In the genomic region with DNA sequence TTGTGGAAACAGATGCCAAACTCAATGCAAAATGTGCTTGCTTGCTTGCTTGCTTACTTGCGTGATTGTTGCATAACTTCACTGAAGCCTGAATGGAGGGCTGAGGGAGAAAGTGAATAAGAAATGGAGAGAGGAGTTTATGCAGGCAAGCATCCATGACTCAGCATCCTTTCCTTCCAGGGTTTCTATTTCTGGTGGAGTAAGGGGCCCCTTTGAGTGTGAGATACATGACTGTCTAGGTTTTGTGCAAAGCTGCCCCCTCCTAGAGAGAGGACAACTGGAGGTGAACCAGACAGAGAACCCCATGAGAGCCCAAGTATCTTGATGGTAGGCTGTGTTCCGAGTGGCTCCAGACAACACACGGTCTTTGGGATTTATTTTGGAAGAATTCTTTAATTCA, we compare ENCODE assay signal across 17 mouse cellular contexts.
DNase-seq lines count a peak whose midpoint lies in the region; ATAC-seq lines count a peak whose summit lies in the region.
"Had no signal": no experiment of that assay in that cellular context is flagged by ENCODE, and none has a peak within 500 bp of the region (broad histone marks: within the 10 kb centered on the region; RNA-seq: fewer than 3 reads in every experiment).

No protein-coding gene starts in this region.

- H3K27ac ChIP-seq in heart, embryonic 14.5 days (replicated peaks in 1 of 2; ENCODE audit: control insufficient read depth in 1 of 2, insufficient read depth in 1 of 2, low read depth in 2 of 2, low read length in 2 of 2), result peak overlapping the region; percentile 15 to 22; a peak in 2 of 4 replicates
- H3K27ac ChIP-seq: embryonic facial prominence, embryonic 10.5 days; limb, embryonic 13.5 days; liver, embryonic 15.5 days; neural tube, embryonic 13.5 days had no signal

- H3K9ac ChIP-seq in heart, embryonic 14.5 days (ENCODE audit: low read length), result no peak overlapping the region
- H3K9ac ChIP-seq: limb, embryonic 13.5 days; liver, embryonic 15.5 days; neural tube, embryonic 13.5 days had no signal

- H3K4me2 ChIP-seq in heart, embryonic 14.5 days (ENCODE audit: low read length), result no peak overlapping the region
- H3K4me2 ChIP-seq: limb, embryonic 13.5 days; liver, embryonic 15.5 days; neural tube, embryonic 13.5 days had no signal

- 45% methylated on average over 3 of the region's 3 CpGs for WGBS in heart, embryonic 14.5 days

- H3K36me3 ChIP-seq in heart, embryonic 14.5 days (ENCODE audit: control insufficient read depth, insufficient read depth, low read length), result no peaks in the 10 kb centered on the region
- H3K36me3 ChIP-seq: embryonic facial prominence, embryonic 10.5 days; limb, embryonic 13.5 days; liver, embryonic 15.5 days had no signal

- ATAC-seq in heart, embryonic 14.5 days (ENCODE audit: insufficient number of reproducible peaks, insufficient read depth, low FRiP score, low read depth), result no peak

- H3K4me3 ChIP-seq in heart, embryonic 14.5 days (ENCODE audit: control insufficient read depth in 1 of 2, insufficient read depth in 1 of 2, low read depth in 1 of 2, low read length in 2 of 2), result no peak overlapping the region
- H3K4me3 ChIP-seq: embryonic facial prominence, embryonic 10.5 days; limb, embryonic 13.5 days; liver, embryonic 15.5 days; neural tube, embryonic 13.5 days had no signal

- H3K27me3 ChIP-seq in heart, embryonic 14.5 days (ENCODE audit: control insufficient read depth, insufficient read depth, low read length), result no peaks in the 10 kb centered on the region
- H3K27me3 ChIP-seq: limb, embryonic 13.5 days; liver, embryonic 15.5 days; neural tube, embryonic 13.5 days had no signal

- DNase-seq in heart, adult 8-10 months (ENCODE audit: low spot score), result peak; percentile 4
- DNase-seq in heart, postnatal 14 days, result no peak
- peak; percentile 38 for DNase-seq in right cerebral cortex, adult 18-20 months
- DNase-seq in right cerebral cortex, postnatal 4 days, result no peak
- no peak for DNase-seq in embryo, embryonic 10 days (ENCODE audit: low spot score)
- no peak for DNase-seq in layer of hippocampus, adult 9-11 months
- DNase-seq: cerebellum, adult 2 months; cerebellum, postnatal 36 days; gastrocnemius, postnatal 36 days; kidney, adult 11 months; midbrain, embryonic 14.5 days; thymus, postnatal 4 days had no signal

- intact Hi-C loops in heart, postnatal 14 days (cut with DNase I), result no loop called here

- H3K4me1 ChIP-seq in heart, embryonic 14.5 days (ENCODE audit: control insufficient read depth in 2 of 2, insufficient read depth in 2 of 2, low read length in 2 of 2), result peaks cover 18 to 30% of the 10 kb centered on the region in 2 experiments
- H3K4me1 ChIP-seq: limb, embryonic 13.5 days; liver, embryonic 15.5 days; neural tube, embryonic 13.5 days had no signal

- no peaks in the 10 kb centered on the region for H3K9me3 ChIP-seq in heart, embryonic 14.5 days (ENCODE audit: control insufficient read depth, low read length)
- H3K9me3 ChIP-seq: embryonic facial prominence, embryonic 10.5 days; limb, embryonic 13.5 days; liver, embryonic 15.5 days; neural tube, embryonic 13.5 days had no signal

Comparison
In these comparisons a context has a peak if more than half of its experiments do, and no peak if none do; other contexts are left out.
1. DNase-seq: peak in heart, adult 8-10 months (single experiment) and right cerebral cortex, adult 18-20 months (single experiment); none in heart, postnatal 14 days (0 of 2), right cerebral cortex, postnatal 4 days (single experiment), embryo, embryonic 10 days (single experiment) and layer of hippocampus, adult 9-11 months (single experiment).